Mouse (Mus musculus) MEL-GATA-1-ER (cell line): ENCODE data around the gene Galnt16.

Experiments
- DNase-seq: peaks from one replicate; pipeline ENCODE4 v3.0.0-alpha.2; 2012; ENCODE audit warnings: low read depth; ENCODE audit errors: extremely low read depth

The Galnt16 gene

GRCm38 (mm10) chr12:80658661-80659060 lies 140.6 kb downstream of the Galnt16 start:
- no peak for DNase-seq

- no peak for DNase-seq
These were observed 144.2 kb downstream of the Galnt16 start for GRCm38 (mm10) chr12:80662322-80662721.

GRCm38 (mm10) chr12:80663935-80664334 lies 145.9 kb downstream of the Galnt16 start:
- no peak for DNase-seq

DNA sequence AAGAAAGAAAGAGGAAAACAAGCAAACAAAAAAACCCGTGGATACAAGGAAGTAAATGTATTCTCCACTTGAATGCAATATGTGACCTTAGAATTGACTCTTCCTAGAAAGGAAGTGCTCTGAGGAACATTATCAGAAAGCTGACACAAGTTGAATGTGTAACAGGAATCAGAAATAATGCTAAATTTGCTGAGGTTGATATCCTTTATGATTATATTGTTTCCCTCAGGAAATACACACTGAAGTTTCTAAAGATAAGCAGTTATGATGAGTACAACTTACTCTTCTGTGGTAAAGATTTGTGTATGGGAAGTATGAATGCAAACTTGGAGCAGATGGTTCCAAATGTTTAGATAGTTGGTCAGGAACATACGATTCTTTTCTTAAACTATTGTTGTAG lies 150.3 kb downstream of the Galnt16 start:
- DNase-seq, result peak; percentile 26

DNA sequence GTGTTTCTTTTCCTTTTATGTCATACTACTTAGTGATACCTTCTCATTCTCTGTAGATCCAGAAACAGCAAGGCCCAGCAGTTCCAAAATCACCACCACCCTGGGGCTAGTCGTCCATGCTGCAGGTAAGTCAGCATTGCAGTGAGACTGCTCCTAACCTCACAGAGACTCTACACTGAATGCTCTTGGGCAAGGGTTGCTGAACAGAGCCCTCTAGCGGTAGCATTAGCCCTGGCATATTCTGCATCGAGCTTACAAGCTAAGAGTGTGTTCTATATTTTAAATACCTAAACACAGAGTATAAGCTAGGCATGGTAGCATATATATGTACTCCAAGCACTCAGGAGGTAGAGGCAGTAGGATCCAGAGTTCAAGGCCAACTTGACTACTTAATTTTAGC lies 155.1 kb downstream of the Galnt16 start:
- DNase-seq, result peak; percentile 36
